ENCODE assay signal across 11 mouse cellular contexts in genomic region chr5:122585546-122585945, GRCm38 (mm10). TPM values are rescaled to one million over a fixed set of nuclear protein-coding genes. Genes with fewer than 3 reads are reported as not detected.
DNase-seq lines count a peak whose midpoint lies in the region; ATAC-seq and TF ChIP-seq lines count a peak whose summit lies in the region.
"Had no signal": no experiment of that assay in that cellular context is flagged by ENCODE, and none has a peak within 500 bp of the region (broad histone marks: within the 10 kb centered on the region; RNA-seq: fewer than 3 reads in every experiment).

No protein-coding gene starts in this region.

- no peaks in the 10 kb centered on the region for H3K79me2 ChIP-seq in C2C12 (ENCODE audit: control insufficient read depth, insufficient read depth)

- no peak overlapping the region for H3K9ac ChIP-seq in midbrain, embryonic 13.5 days (replicated peaks)
- H3K9ac ChIP-seq: liver, embryonic 13.5 days; midbrain, embryonic 15.5 days had no signal

- no peak for TF ChIP-seq POLR2A in cortical plate, adult 2 months (IDR thresholded peaks at IDR 0.05; ENCODE audit: extremely low read depth, insufficient read depth, low read length)

- WGBS in midbrain, embryonic 13.5 days = 81% methylated on average over 9 of the region's 9 CpGs

- H3K4me2 ChIP-seq in midbrain, embryonic 13.5 days (replicated peaks) = no peak overlapping the region
- H3K4me2 ChIP-seq: liver, embryonic 13.5 days; midbrain, embryonic 15.5 days had no signal

- peak; percentile 50 to 64 for DNase-seq in heart, adult 18-20 months
- DNase-seq in heart, postnatal 14 days = no peak
- DNase-seq in left cerebral cortex, postnatal 14 days (ENCODE audit: low spot score in 2 of 2) = peak; percentile 58 to 67
- DNase-seq: cerebellum, postnatal 10 days; kidney, postnatal 4 days; liver, embryonic 13.5 days had no signal

- H3K27me3 ChIP-seq in C2C12 (ENCODE audit: control insufficient read depth, insufficient read depth, insufficient read length) = no peaks in the 10 kb centered on the region
- H3K27me3 ChIP-seq in midbrain, embryonic 13.5 days = no peaks in the 10 kb centered on the region
- H3K27me3 ChIP-seq: liver, embryonic 13.5 days; midbrain, embryonic 15.5 days had no signal

- H3K4me3 ChIP-seq in C2C12 (ENCODE audit: insufficient read depth, poor library complexity, severe bottlenecking) = no peak overlapping the region
- no peak overlapping the region for H3K4me3 ChIP-seq in cortical plate, adult 2 months (ENCODE audit: insufficient read depth, low read length)
- H3K4me3 ChIP-seq in midbrain, embryonic 13.5 days (replicated peaks) = no peak overlapping the region
- H3K4me3 ChIP-seq: liver, embryonic 13.5 days; midbrain, embryonic 15.5 days had no signal

- H3K27ac ChIP-seq in cortical plate, adult 2 months (ENCODE audit: insufficient read depth, low read length) = peak overlapping the region; percentile 84
- H3K27ac ChIP-seq in midbrain, embryonic 13.5 days = no peak overlapping the region
- H3K27ac ChIP-seq: liver, embryonic 13.5 days; midbrain, embryonic 15.5 days had no signal

- intact Hi-C loops in heart, postnatal 14 days (cut with DNase I) = no loop called here
- intact Hi-C loops in left cerebral cortex, postnatal 14 days (cut with DNase I) = no loop called here

- H3K79me3 ChIP-seq in C2C12 (ENCODE audit: low read depth) = no peaks in the 10 kb centered on the region

- H3K36me3 ChIP-seq in C2C12 (ENCODE audit: control insufficient read depth, insufficient read depth) = peaks cover 6% of the 10 kb centered on the region
- H3K36me3 ChIP-seq in midbrain, embryonic 13.5 days = peaks cover 24% of the 10 kb centered on the region
- H3K36me3 ChIP-seq: liver, embryonic 13.5 days had no signal

- no peaks in the 10 kb centered on the region for H3K9me3 ChIP-seq in midbrain, embryonic 13.5 days
- H3K9me3 ChIP-seq: liver, embryonic 13.5 days; midbrain, embryonic 15.5 days had no signal

- H3ac ChIP-seq in C2C12 (ENCODE audit: control insufficient read depth, insufficient read length, low read depth) = no peak overlapping the region

- ATAC-seq in midbrain, embryonic 13.5 days = no peak
- no peak for ATAC-seq in megakaryocyte-erythroid progenitor cell, adult 5-6 weeks (replicated peaks; ENCODE audit: low FRiP score, low TSS enrichment, poor library complexity, severe bottlenecking)
- ATAC-seq: midbrain, embryonic 15.5 days had no signal

- peaks cover 6% of the 10 kb centered on the region; the same call in 1 of the 2 replicates for H3K4me1 ChIP-seq in cortical plate, adult 2 months (ENCODE audit: control insufficient read depth, insufficient read depth, low read length)
- 0 out of 2 replicates have a peak, but pooled peaks cover 4% of the 10 kb centered on the region for H3K4me1 ChIP-seq in midbrain, embryonic 13.5 days (replicated peaks)
- H3K4me1 ChIP-seq: liver, embryonic 13.5 days; midbrain, embryonic 15.5 days had no signal

- no peak for TF ChIP-seq CTCF in C2C12 (IDR thresholded peaks at IDR 0.05; ENCODE audit: control insufficient read depth, insufficient read depth, insufficient read length)
- no peak for TF ChIP-seq CTCF in cortical plate, adult 2 months (IDR thresholded peaks at IDR 0.05; ENCODE audit: extremely low read depth, insufficient read depth, low read length)

TF ChIP-seq in C2C12, 6 proteins besides CTCF, POLR2A, EP300 and RAD21:
- TF ChIP-seq MYOD1 (IDR thresholded peaks at IDR 0.05; ENCODE audit: control insufficient read depth, insufficient read length, low read depth) (peak; percentile 6), MYOG (IDR thresholded peaks at IDR 0.05; ENCODE audit: control insufficient read depth, extremely low read depth, insufficient read length) (no peak)
TF ChIP-seq in C2C12: peak in this region for 1.

RNA-seq across cellular contexts. Expression of gene Ift81, which starts 28.8 kb away (rescaled TPM):
- 10 to 100 TPM; 68.8 to 69.9 TPM for total RNA-seq in heart, adult 18-20 months (2021)
- total RNA-seq in heart, postnatal 14 days (2021) = 10 to 100 TPM; 49.4 to 58.5 TPM
- polyA plus RNA-seq in C2C12 (2012; fragmentation: generic; extraction: Trizol) = 3.5 TPM
- polyA plus RNA-seq in cortical plate, adult 2 months (2012; rRNA removed) = 21.8 and 25.5 TPM in 2 replicates
- total RNA-seq in left cerebral cortex, postnatal 14 days (2021) = 10 to 100 TPM; 35.5 to 36.5 TPM
- 76.2 and 84.5 TPM in 2 replicates for polyA plus RNA-seq in midbrain, embryonic 13.5 days (2015; fragmentation: Nextera tagmentation; extraction: Ambion mirVana)
- 1.7 and 6.7 TPM in 2 replicates for total RNA-seq in megakaryocyte-erythroid progenitor cell, adult 5-6 weeks (2014; fragmentation: Nextera tagmentation)
- total RNA-seq in megakaryocyte-erythroid progenitor cell, adult 5-6 weeks (2017) = 4.7 and 6.1 TPM in 2 replicates

RNA-seq across cellular contexts. Expression of gene P2rx7, which starts 58.2 kb away (rescaled TPM):
- total RNA-seq in heart, adult 18-20 months (2021) = 1 to 10 TPM; 2.9 to 3.1 TPM
- total RNA-seq in heart, postnatal 14 days (2021) = 1 to 10 TPM; 4.0 to 4.3 TPM
- 1.6 TPM for polyA plus RNA-seq in C2C12 (2012; fragmentation: generic; extraction: Trizol)
- polyA plus RNA-seq in cortical plate, adult 2 months (2012; rRNA removed) = 18.7 and 18.9 TPM in 2 replicates
- total RNA-seq in left cerebral cortex, postnatal 14 days (2021) = 1 to 10 TPM; 6.3 to 6.8 TPM
- polyA plus RNA-seq in midbrain, embryonic 13.5 days (2015; fragmentation: Nextera tagmentation; extraction: Ambion mirVana) = 2.3 and 2.7 TPM in 2 replicates
- 1.2 and 3.0 TPM in 2 replicates for total RNA-seq in megakaryocyte-erythroid progenitor cell, adult 5-6 weeks (2014; fragmentation: Nextera tagmentation)
- total RNA-seq in megakaryocyte-erythroid progenitor cell, adult 5-6 weeks (2017) = 1.9 and 2.9 TPM in 2 replicates

Comparison
In these comparisons a context has a peak if more than half of its experiments do, and no peak if none do; other contexts are left out.
1. DNase-seq: peak in heart, adult 18-20 months (2 of 2) and left cerebral cortex, postnatal 14 days (2 of 2); none in heart, postnatal 14 days (0 of 2).
2. RNA of gene Ift81, which starts 28.8 kb away (total RNA-seq): 68.8 to 69.9 TPM in heart, adult 18-20 months, 49.4 to 58.5 TPM in heart, postnatal 14 days and 35.5 to 36.5 TPM in left cerebral cortex, postnatal 14 days; 1.7 to 6.7 TPM in megakaryocyte-erythroid progenitor cell, adult 5-6 weeks; every median in the first group is over 4 times any median in the second.